Mouse (Mus musculus): ENCODE results near the gene Emc9.
A peak's percentile ranks its signal among the peaks of the same experiment; 100 is the strongest.

Gene Emc9

DNA sequence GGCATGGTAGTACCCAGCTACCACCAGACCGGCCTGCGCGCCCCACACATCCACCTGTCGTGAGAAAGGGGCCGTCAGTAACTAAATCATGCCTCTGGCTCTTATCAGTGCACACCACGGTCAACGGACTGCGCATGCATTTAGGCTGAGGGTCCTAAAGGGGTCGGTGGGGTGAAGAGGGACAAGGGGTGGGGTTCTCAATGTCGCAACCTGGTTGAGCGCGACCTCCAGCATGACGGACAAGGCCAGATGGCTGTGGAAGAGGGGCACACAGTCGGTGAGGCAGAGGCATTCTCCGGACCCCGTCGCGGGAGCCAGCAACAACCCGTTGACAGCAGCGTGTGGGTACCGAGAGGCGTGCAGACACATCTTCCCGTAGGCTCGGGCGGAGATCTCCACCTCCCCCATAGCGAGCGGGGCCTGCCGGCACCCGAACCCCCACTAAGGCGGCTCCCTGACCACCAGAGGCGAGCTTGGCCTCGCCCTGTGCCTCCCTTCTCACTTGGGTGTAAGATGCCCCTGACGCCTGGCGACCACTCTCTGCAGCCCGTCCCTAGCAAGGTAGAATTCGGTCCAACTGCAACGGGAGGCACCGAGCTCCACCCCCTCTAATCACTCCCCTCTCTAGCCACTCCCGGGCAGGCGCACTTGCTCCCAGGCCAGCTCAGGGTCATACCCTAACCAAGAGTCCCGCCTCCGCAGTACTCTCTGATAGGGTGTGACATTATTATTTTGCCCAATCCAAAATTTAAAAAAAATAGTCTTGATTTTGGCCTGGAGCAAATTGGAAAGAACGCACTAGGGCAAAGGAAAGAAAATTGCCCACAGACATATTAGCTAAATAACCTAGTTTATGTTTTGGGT is at the start of gene Emc9:
TSS of gene Emc9 (minus strand) at position 601 of the 864 bp plus-strand sequence.
- DNase-seq = peak; percentile 88 to 92

GRCm38 (mm10) chr14:55629312-55629711 is 44.2 kb upstream of the Emc9 start:
- peak; percentile 38 to 47 for DNase-seq

DNA sequence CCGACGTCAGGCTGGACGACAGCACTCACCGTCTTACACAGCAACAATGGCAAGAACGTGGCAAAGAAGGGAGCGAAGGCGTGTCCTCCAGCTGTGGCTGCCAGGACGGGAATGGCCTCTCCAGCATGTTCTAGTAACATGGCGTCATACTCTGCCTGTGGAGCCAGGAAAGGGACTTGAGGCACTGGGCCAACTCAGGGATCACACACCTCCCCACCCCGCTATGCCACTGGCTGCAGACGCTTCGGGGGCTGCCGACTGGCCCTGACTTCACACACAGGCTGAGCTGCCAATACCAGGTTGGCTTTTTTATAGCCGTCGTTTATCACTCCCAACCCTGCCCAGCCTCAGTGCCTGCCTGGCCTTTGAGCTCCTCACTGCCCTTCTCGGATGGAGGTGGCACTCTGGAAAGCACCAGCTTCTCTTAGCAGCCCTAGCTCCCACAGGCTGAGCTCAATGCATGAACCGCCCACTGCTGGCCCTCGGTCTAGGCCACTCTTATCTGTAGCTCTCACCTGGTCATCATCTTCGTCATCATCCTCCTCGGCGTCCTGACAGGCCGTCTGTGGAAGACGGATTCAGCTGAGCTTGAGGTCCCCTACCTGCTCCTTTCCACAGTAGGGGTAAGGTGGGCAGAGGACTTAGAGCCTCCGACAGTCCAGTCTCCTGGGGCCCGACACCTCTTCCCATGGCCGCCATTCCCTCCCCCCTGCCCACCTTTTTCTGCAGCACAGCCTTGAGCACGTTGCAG is 43.1 kb upstream of the Emc9 start:
- DNase-seq = no peak

- no peak for DNase-seq
Observed at GRCm38 (mm10) chr14:55618486-55619195, 33.5 kb upstream of the Emc9 start.

- peak; percentile 59 to 67 for DNase-seq
Observed at GRCm38 (mm10) chr14:55617822-55618221, 32.7 kb upstream of the Emc9 start, which contains the start of gene Rec8. Gene Rec8, plus strand, starts transcription at chr14:55618037.

GRCm38 (mm10) chr14:55616844-55617243 is 31.7 kb upstream of the Emc9 start:
- DNase-seq = no peak

DNA sequence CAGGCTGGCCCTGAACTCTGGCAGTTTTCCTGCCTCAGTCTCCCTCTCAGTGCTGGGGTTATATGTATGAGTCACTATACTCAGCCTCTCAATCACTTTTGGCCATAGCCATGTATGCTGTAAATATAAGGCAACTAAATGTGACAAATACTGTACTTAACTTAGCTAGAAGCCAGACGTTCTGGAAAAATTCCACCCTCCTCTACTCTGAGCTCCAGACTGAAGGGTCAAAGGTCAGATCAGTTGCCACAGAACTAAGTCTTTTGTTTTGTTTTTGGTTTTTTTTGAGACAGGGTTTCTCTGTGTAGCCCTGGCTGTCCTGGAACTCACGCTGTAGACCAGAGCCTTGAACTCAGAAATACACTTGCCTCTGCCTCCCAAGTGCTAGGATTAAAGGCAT is 30.8 kb upstream of the Emc9 start:
- DNase-seq = no peak

GRCm38 (mm10) chr14:55614565-55615178 is 29.6 kb upstream of the Emc9 start:
- no peak for DNase-seq

GRCm38 (mm10) chr14:55613346-55613745 is 28.2 kb upstream of the Emc9 start:
- no peak for DNase-seq

DNA sequence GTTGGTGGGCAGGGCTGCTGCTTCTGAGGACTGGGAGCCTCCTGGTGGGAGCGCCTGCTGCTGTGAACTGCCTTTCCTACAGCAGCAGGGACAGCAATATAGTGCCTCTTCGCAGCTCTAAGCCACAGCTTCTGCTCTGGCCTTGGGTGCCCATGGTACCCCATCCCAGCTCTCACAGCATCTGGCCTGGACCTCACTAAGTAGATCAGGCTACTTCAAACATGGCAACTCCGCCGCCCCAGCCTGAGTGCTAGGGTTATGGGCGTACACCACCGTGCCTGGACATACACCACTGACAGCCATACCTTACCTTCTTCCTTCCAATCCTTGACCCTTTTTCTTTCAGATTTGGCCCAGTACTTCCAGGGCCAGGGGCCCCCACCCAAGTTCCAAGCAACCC is 23.2 kb upstream of the Emc9 start:
- no peak for DNase-seq

DNA sequence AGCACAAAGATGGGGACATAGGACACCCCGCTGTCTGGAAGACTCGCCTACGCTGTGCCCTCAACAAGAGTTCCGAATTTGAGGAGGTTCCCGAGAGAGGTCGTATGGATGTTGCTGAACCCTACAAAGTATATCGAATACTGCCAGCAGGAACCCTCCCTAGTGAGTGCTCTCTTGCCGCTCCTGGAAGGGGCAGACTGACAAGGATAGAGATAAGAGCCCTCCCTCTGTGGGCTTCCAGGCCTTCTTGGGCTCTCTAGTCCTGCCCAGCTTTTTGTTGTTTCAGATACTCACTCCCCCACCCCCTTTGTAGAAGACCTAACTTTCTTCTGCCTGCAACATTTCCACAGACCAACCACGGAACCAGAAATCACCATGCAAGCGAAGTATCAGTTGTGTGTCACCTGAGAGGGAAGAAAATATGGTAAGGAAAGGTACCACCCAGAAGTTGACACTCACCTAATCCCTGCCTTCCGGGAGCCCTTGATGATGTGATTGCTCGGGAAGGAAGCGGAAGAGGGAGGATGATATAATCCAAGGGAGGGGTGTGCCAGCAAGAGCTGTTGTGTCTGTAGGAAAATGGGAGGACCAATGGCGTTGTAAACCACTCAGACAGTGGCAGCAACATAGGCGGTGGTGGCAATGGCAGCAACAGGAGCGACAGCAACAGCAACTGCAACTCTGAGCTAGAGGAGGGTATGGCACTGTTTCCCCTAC is 20.8 kb upstream of the Emc9 start:
- no peak for DNase-seq

- no peak for DNase-seq
Observed at GRCm38 (mm10) chr14:55604823-55605222, 19.7 kb upstream of the Emc9 start.

GRCm38 (mm10) chr14:55603633-55604576 is 18.8 kb upstream of the Emc9 start:
- DNase-seq = peak; percentile 96 to 97

DNA sequence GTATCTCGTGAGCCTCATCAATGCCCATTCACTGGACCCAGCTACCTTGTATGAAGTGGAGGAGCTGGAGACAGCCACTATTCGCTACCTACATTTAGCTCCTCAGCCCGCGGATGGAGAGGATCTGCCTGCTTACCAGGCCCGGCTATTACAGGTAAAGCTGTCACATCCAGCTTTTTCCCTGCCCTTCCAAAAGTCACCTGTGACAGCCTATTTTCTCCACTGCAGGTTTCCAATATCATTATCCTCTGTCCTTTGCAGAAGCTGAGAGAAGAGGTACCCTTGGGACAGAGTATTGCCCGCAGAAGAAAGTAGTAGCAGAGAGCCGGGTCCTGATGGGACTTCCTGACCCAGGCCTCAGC is 18.1 kb upstream of the Emc9 start, which contains the start of gene Irf9:
TSS of gene Irf9 (plus strand) at position 301 of the 362 bp plus-strand sequence.
- no peak for DNase-seq

DNA sequence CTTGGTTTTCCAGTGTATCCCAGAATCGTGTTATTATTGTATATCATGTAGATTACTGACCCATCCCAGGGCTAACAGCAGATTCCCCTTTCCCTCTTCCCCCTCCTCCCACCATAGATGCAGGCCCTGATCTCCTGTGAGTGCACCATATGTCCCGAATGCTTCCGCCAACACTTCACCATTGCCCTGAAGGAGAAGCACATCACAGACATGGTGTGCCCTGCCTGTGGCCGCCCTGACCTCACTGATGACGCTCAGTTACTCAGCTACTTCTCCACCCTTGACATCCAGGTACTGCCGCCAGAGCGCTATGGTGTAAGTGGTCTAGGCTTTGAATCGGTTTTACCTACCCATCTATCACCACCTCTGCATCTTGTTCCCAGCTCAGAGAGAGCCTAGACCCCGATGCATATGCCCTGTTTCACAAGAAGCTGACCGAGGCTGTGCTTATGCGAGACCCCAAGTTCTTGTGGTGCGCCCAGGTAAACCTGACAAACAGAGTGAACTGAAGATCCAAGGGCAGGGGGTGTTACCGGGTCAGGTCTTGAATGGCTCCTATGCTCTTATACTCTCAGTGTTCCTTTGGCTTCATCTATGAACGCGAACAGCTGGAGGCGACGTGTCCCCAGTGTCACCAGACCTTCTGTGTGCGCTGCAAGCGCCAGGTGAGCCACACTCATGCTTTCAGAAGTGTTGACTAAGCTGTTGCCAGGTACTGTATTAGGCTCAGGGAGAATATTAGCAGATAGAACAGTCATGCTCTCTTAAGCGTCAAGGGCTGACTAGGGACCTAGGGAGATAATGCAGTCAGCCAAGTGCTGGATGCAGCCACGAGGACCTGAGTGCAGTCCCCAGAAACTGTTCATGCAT is 13.7 kb upstream of the Emc9 start:
- no peak for DNase-seq

GRCm38 (mm10) chr14:55596036-55596690 is 11.1 kb upstream of the Emc9 start:
- DNase-seq = no peak

GRCm38 (mm10) chr14:55592226-55592625 is 7.1 kb upstream of the Emc9 start:
- no peak for DNase-seq

GRCm38 (mm10) chr14:55591331-55591891 is 6.3 kb upstream of the Emc9 start, which contains the start of gene Rnf31:
Gene Rnf31, plus strand, starts transcription at chr14:55591708.
- DNase-seq = peak; percentile 99

Measured in lung, adult 18-20 months (tissue).